ENCODE assay signal across 8 mouse cellular contexts in genomic region chr12:102878901-102879300, GRCm38 (mm10). TPM values are rescaled to one million over a fixed set of nuclear protein-coding genes. Genes with fewer than 3 reads are reported as not detected.
DNase-seq lines count a peak whose midpoint lies in the region; ATAC-seq and TF ChIP-seq lines count a peak whose summit lies in the region.

No protein-coding gene starts in this region.

- H3K27ac ChIP-seq in heart, embryonic 12.5 days (ENCODE audit: poor library complexity, severe bottlenecking) = no peak overlapping the region
- H3K27ac ChIP-seq in limb, embryonic 10.5 days = peak overlapping the region; percentile 98
- H3K27ac ChIP-seq in midbrain, embryonic 16.5 days (ENCODE audit: low read length) = peak overlapping the region; percentile 96

- in situ Hi-C loops in Patski (cut with MboI; ENCODE audit: low pct_unique_long_range_greater_than_20kb) = no loop called here

- no peak for ATAC-seq in erythroblast, adult 5-6 weeks (replicated peaks; ENCODE audit: low FRiP score, poor library complexity, severe bottlenecking)
- ATAC-seq in Patski = no peak
- no peak for ATAC-seq in heart, embryonic 12.5 days (ENCODE audit: insufficient number of reproducible peaks, low FRiP score)
- 0 out of 2 replicates have a peak, but pooled peaks have one; percentile 6 for ATAC-seq in midbrain, embryonic 16.5 days

- TF ChIP-seq CTCF in Patski (IDR thresholded peaks at IDR 0.05) = peak; percentile 22

- H3K4me2 ChIP-seq in heart, embryonic 12.5 days = peak overlapping the region; percentile 69
- H3K4me2 ChIP-seq in midbrain, embryonic 16.5 days (ENCODE audit: low read length) = peak overlapping the region; percentile 63

- WGBS in heart, embryonic 12.5 days = 20% methylated on average over 7 of the region's 7 CpGs
- 35% methylated on average over 7 of the region's 7 CpGs for WGBS in limb, embryonic 10.5 days
- WGBS in midbrain, embryonic 16.5 days = 29% methylated on average over 7 of the region's 7 CpGs

- CTCF ChIA-PET in Patski (lab: Charles Lee) = interaction anchor here (1.3 kb wide), 1 partner anchor 8 kb away, joined by 3 read pairs; no protein-coding TSS in a partner anchor

- DNase-seq in Patski (ENCODE audit: low read depth, low spot score) = peak; percentile 3
- peak; percentile 36 for DNase-seq in limb, embryonic 10.5 days (ENCODE audit: low spot score)
- no peak for DNase-seq in urinary bladder, postnatal 10 days (ENCODE audit: low spot score)
- DNase-seq in layer of hippocampus, adult 8-10 months (ENCODE audit: low spot score in 2 of 2) = no peak

- no peaks in the 10 kb centered on the region for H3K9me3 ChIP-seq in erythroblast, embryonic 14.5 days (ENCODE audit: control insufficient read depth, low read length)
- H3K9me3 ChIP-seq in heart, embryonic 12.5 days (replicated peaks) = no peaks in the 10 kb centered on the region
- no peaks in the 10 kb centered on the region for H3K9me3 ChIP-seq in limb, embryonic 10.5 days (replicated peaks)
- H3K9me3 ChIP-seq in midbrain, embryonic 16.5 days (replicated peaks; ENCODE audit: control insufficient read depth, low read length, poor library complexity, severe bottlenecking) = no peaks in the 10 kb centered on the region

- POLR2A ChIA-PET in Patski (lab: Charles Lee) = no interaction called here

- peaks cover 31% of the 10 kb centered on the region for H3K4me1 ChIP-seq in erythroblast, embryonic 14.5 days (ENCODE audit: control insufficient read depth)
- H3K4me1 ChIP-seq in heart, embryonic 12.5 days (replicated peaks) = peaks cover 9% of the 10 kb centered on the region
- H3K4me1 ChIP-seq in limb, embryonic 10.5 days = peaks cover 19% of the 10 kb centered on the region
- peaks cover 23% of the 10 kb centered on the region for H3K4me1 ChIP-seq in midbrain, embryonic 16.5 days (ENCODE audit: control insufficient read depth, insufficient read depth, low read length)

- H3K9ac ChIP-seq in heart, embryonic 12.5 days = peak overlapping the region; percentile 67; the same call in 1 of the 2 replicates
- peak overlapping the region; percentile 92 for H3K9ac ChIP-seq in midbrain, embryonic 16.5 days (ENCODE audit: low read depth, low read length)

- peak overlapping the region; percentile 70 for H3K4me3 ChIP-seq in erythroblast, embryonic 14.5 days (replicated peaks)
- H3K4me3 ChIP-seq in heart, embryonic 12.5 days = peak overlapping the region; percentile 85
- H3K4me3 ChIP-seq in limb, embryonic 10.5 days = peak overlapping the region; percentile 96
- H3K4me3 ChIP-seq in midbrain, embryonic 16.5 days (ENCODE audit: low read depth, low read length) = peak overlapping the region; percentile 95

- H3K36me3 ChIP-seq in erythroblast, embryonic 14.5 days (ENCODE audit: control insufficient read depth) = no peaks in the 10 kb centered on the region
- H3K36me3 ChIP-seq in heart, embryonic 12.5 days = no peaks in the 10 kb centered on the region
- H3K36me3 ChIP-seq in limb, embryonic 10.5 days = no peaks in the 10 kb centered on the region
- no peaks in the 10 kb centered on the region for H3K36me3 ChIP-seq in midbrain, embryonic 16.5 days (ENCODE audit: control insufficient read depth, insufficient read depth, low read length)

- peaks cover 11% of the 10 kb centered on the region for H3K27me3 ChIP-seq in erythroblast, embryonic 14.5 days (ENCODE audit: control insufficient read depth)
- peaks cover 2% of the 10 kb centered on the region for H3K27me3 ChIP-seq in Patski
- no peaks in the 10 kb centered on the region for H3K27me3 ChIP-seq in heart, embryonic 12.5 days (replicated peaks)
- no peaks in the 10 kb centered on the region for H3K27me3 ChIP-seq in limb, embryonic 10.5 days (ENCODE audit: low read depth, poor library complexity, severe bottlenecking)
- H3K27me3 ChIP-seq in midbrain, embryonic 16.5 days (ENCODE audit: control insufficient read depth, insufficient read depth, low read depth, low read length) = no peaks in the 10 kb centered on the region

RNA-seq across cellular contexts. Expression of gene Btbd7, which starts 0.6 kb away (rescaled TPM):
- polyA plus RNA-seq in erythroblast, embryonic 14.5 days (2012) = 0.10 and 0.17 TPM in 2 replicates
- total RNA-seq in erythroblast, adult 5-6 weeks (2015; ENCODE audit: low replicate concordance) = 11.5 and 24.0 TPM in 2 replicates
- total RNA-seq in erythroblast, adult 5-6 weeks (2017; ENCODE audit: low replicate concordance) = 25.4 and 28.7 TPM in 2 replicates
- polyA plus RNA-seq in Patski (2021) = 29.2 TPM
- 18.4 and 23.2 TPM in 2 replicates for polyA plus RNA-seq in heart, embryonic 12.5 days (2016; fragmentation: Nextera tagmentation; extraction: Ambion mirVana)
- polyA plus RNA-seq in limb, embryonic 10.5 days (2016; fragmentation: Nextera tagmentation; extraction: Ambion mirVana) = 14.4 and 18.2 TPM in 2 replicates
- 11.2 and 14.9 TPM in 2 replicates for polyA plus RNA-seq in midbrain, embryonic 16.5 days (2015; fragmentation: Nextera tagmentation; extraction: Ambion mirVana)
- 10 to 100 TPM; 19.1 to 24.3 (median 20.9) TPM for total RNA-seq in layer of hippocampus, adult 8-10 months (2022)

RNA-seq across cellular contexts. Expression of gene Cox8c, which starts 20.2 kb away (rescaled TPM):
- polyA plus RNA-seq in erythroblast, embryonic 14.5 days (2012) = not detected in 2 replicates
- not detected in 2 replicates for total RNA-seq in erythroblast, adult 5-6 weeks (2015; ENCODE audit: low replicate concordance)
- not detected in 2 replicates for total RNA-seq in erythroblast, adult 5-6 weeks (2017; ENCODE audit: low replicate concordance)
- not detected for polyA plus RNA-seq in Patski (2021)
- polyA plus RNA-seq in heart, embryonic 12.5 days (2016; fragmentation: Nextera tagmentation; extraction: Ambion mirVana) = not detected in 2 replicates
- polyA plus RNA-seq in limb, embryonic 10.5 days (2016; fragmentation: Nextera tagmentation; extraction: Ambion mirVana) = not detected in 2 replicates
- not detected in 2 replicates for polyA plus RNA-seq in midbrain, embryonic 16.5 days (2015; fragmentation: Nextera tagmentation; extraction: Ambion mirVana)
- total RNA-seq in layer of hippocampus, adult 8-10 months (2022) = not detected

Comparison
In these comparisons a context has a peak if more than half of its experiments do, and no peak if none do; other contexts are left out.
1. DNase-seq: peak in Patski (single experiment) and limb, embryonic 10.5 days (single experiment); none in urinary bladder, postnatal 10 days (single experiment) and layer of hippocampus, adult 8-10 months (0 of 2).
2. RNA of gene Btbd7, which starts 0.6 kb away (polyA plus RNA-seq): 29.2 TPM in Patski (single experiment), 18.4 to 23.2 TPM in heart, embryonic 12.5 days, 14.4 to 18.2 TPM in limb, embryonic 10.5 days and 11.2 to 14.9 TPM in midbrain, embryonic 16.5 days; 0.10 to 0.17 TPM in erythroblast, embryonic 14.5 days; every median in the first group is over 10 times any median in the second.
3. Peak in every context shown above with its lines, with median percentiles within 50 percentile points of each other: H3K4me3 ChIP-seq.